Mouse (Mus musculus): ENCODE measurements around the gene Mindy4. TPM values are rescaled to one million over a fixed set of nuclear protein-coding genes. Genes with fewer than 3 reads are reported as not detected.

The Mindy4 gene
- total and polyA plus RNA-seq, 3 experiments = 0.05 TPM; not detected in 2

DNA sequence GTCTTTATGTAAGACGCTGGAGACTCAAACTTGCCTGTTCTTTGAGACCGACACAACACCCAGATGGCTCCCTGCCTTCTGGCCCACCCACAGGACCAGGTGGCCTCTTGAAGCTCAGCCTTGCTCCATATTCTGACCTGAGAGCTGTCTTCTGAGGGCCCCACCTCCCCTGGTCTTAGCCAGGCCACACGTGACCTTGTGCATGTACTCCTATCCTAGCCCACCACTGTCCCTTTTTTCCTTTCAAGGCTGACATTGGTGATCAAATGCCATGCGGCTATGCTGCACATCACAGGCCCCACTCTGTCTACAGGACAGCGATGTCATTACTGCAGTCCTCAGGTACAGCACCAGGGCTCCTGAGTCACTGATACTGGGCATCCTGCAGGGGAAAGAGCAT, 30.1 kb downstream of the Mindy4 start:
- TF ChIP-seq TAL1 (conservative IDR thresholded peaks at IDR 0.05; ENCODE audit: low read depth, low read length) (no peak), GATA2 (IDR thresholded peaks at IDR 0.05; ENCODE audit: borderline replicate concordance, low read depth, low read length) (no peak), GATA1 (IDR thresholded peaks at IDR 0.05; ENCODE audit: borderline replicate concordance, low read length) (no peak)
- no peak for ATAC-seq (ENCODE audit: extremely low read depth, insufficient number of reproducible peaks, low FRiP score, poor library complexity, severe bottlenecking)

GRCm38 (mm10) chr6:55234636-55235035, 31.5 kb downstream of the Mindy4 start:
- Histone ChIP-seq H3K9me3 (replicated peaks) (no peaks in the 10 kb centered on the region), H3K27me3 (ENCODE audit: insufficient read depth, low read length) (peaks cover 4% of the 10 kb centered on the region; the same call in 1 of the 2 replicates), H3K4me3 (ENCODE audit: low read depth, low read length) (no peak overlapping the region), H3K36me3 (replicated peaks) (no peaks in the 10 kb centered on the region), H3K4me1 (ENCODE audit: insufficient read depth, low read depth, low read length) (no peaks in the 10 kb centered on the region)
- DNase-seq (ENCODE audit: low spot score) (no peak), ATAC-seq (ENCODE audit: extremely low read depth, insufficient number of reproducible peaks, low FRiP score, poor library complexity, severe bottlenecking) (no peak)
- TF ChIP-seq POLR2AphosphoS5 (IDR thresholded peaks at IDR 0.05; ENCODE audit: insufficient replicate concordance, low read depth, low read length) = no peak
- no peak for TF ChIP-seq GATA1 (IDR thresholded peaks at IDR 0.05; ENCODE audit: borderline replicate concordance, low read length)
- TF ChIP-seq CTCF (IDR thresholded peaks at IDR 0.05; ENCODE audit: low read depth, low read length) = no peak
- no peak for TF ChIP-seq GATA2 (IDR thresholded peaks at IDR 0.05; ENCODE audit: borderline replicate concordance, low read depth, low read length)
- TF ChIP-seq TAL1 (conservative IDR thresholded peaks at IDR 0.05; ENCODE audit: low read depth, low read length) = no peak

More for the DNA sequence above, 30.1 kb downstream of the Mindy4 start:
- H3K9me3 ChIP-seq (replicated peaks) = no peaks in the 10 kb centered on the region
- peaks cover 4% of the 10 kb centered on the region; the same call in 1 of the 2 replicates for H3K27me3 ChIP-seq (ENCODE audit: insufficient read depth, low read length)
- no peaks in the 10 kb centered on the region for H3K4me1 ChIP-seq (ENCODE audit: insufficient read depth, low read depth, low read length)
- H3K4me3 ChIP-seq (ENCODE audit: low read depth, low read length) = no peak overlapping the region
- DNase-seq (ENCODE audit: low spot score) = no peak
- H3K36me3 ChIP-seq (replicated peaks) = no peaks in the 10 kb centered on the region

GRCm38 (mm10) chr6:55235733-55236132, 32.5 kb downstream of the Mindy4 start:
- no peak for ATAC-seq (ENCODE audit: extremely low read depth, insufficient number of reproducible peaks, low FRiP score, poor library complexity, severe bottlenecking)
- H3K9me3 ChIP-seq (replicated peaks) = no peaks in the 10 kb centered on the region
- DNase-seq (ENCODE audit: low spot score) = no peak
- TF ChIP-seq TAL1 (conservative IDR thresholded peaks at IDR 0.05; ENCODE audit: low read depth, low read length) (no peak), CTCF (IDR thresholded peaks at IDR 0.05; ENCODE audit: low read depth, low read length) (no peak), POLR2AphosphoS5 (IDR thresholded peaks at IDR 0.05; ENCODE audit: insufficient replicate concordance, low read depth, low read length) (no peak), GATA2 (IDR thresholded peaks at IDR 0.05; ENCODE audit: borderline replicate concordance, low read depth, low read length) (no peak)
- H3K4me1 ChIP-seq (ENCODE audit: insufficient read depth, low read depth, low read length) = no peaks in the 10 kb centered on the region
- H3K36me3 ChIP-seq (replicated peaks) = no peaks in the 10 kb centered on the region
- no peak overlapping the region for H3K4me3 ChIP-seq (ENCODE audit: low read depth, low read length)
- peaks cover 4% of the 10 kb centered on the region; the same call in 1 of the 2 replicates for H3K27me3 ChIP-seq (ENCODE audit: insufficient read depth, low read length)

- Histone ChIP-seq H3K4me1 (ENCODE audit: insufficient read depth, low read depth, low read length) (no peaks in the 10 kb centered on the region), H3K4me3 (ENCODE audit: low read depth, low read length) (no peak overlapping the region), H3K36me3 (replicated peaks) (no peaks in the 10 kb centered on the region), H3K27me3 (ENCODE audit: insufficient read depth, low read length) (peaks cover 17% of the 10 kb centered on the region), H3K9me3 (replicated peaks) (no peaks in the 10 kb centered on the region)
- TF ChIP-seq CTCF (IDR thresholded peaks at IDR 0.05; ENCODE audit: low read depth, low read length) (no peak), POLR2AphosphoS5 (IDR thresholded peaks at IDR 0.05; ENCODE audit: insufficient replicate concordance, low read depth, low read length) (no peak), TAL1 (conservative IDR thresholded peaks at IDR 0.05; ENCODE audit: low read depth, low read length) (no peak), GATA2 (IDR thresholded peaks at IDR 0.05; ENCODE audit: borderline replicate concordance, low read depth, low read length) (no peak), GATA1 (IDR thresholded peaks at IDR 0.05; ENCODE audit: borderline replicate concordance, low read length) (no peak)
- ATAC-seq (ENCODE audit: extremely low read depth, insufficient number of reproducible peaks, low FRiP score, poor library complexity, severe bottlenecking) = no peak
- no peak for DNase-seq (ENCODE audit: low spot score)
Measured at GRCm38 (mm10) chr6:55239931-55240330, 36.7 kb downstream of the Mindy4 start.

- H3K9me3 ChIP-seq (replicated peaks) = no peaks in the 10 kb centered on the region
- TF ChIP-seq CTCF (IDR thresholded peaks at IDR 0.05; ENCODE audit: low read depth, low read length) = no peak
- no peak for TF ChIP-seq GATA2 (IDR thresholded peaks at IDR 0.05; ENCODE audit: borderline replicate concordance, low read depth, low read length)
- TF ChIP-seq TAL1 (conservative IDR thresholded peaks at IDR 0.05; ENCODE audit: low read depth, low read length) = no peak
- TF ChIP-seq GATA1 (IDR thresholded peaks at IDR 0.05; ENCODE audit: borderline replicate concordance, low read length) = no peak
- TF ChIP-seq POLR2AphosphoS5 (IDR thresholded peaks at IDR 0.05; ENCODE audit: insufficient replicate concordance, low read depth, low read length) = no peak
- ATAC-seq (ENCODE audit: extremely low read depth, insufficient number of reproducible peaks, low FRiP score, poor library complexity, severe bottlenecking) = no peak
Measured at GRCm38 (mm10) chr6:55240591-55241260, 37.5 kb downstream of the Mindy4 start.

GRCm38 (mm10) chr6:55241479-55241878, 38.3 kb downstream of the Mindy4 start:
- peaks cover 17% of the 10 kb centered on the region for H3K27me3 ChIP-seq (ENCODE audit: insufficient read depth, low read length)
- ATAC-seq (ENCODE audit: extremely low read depth, insufficient number of reproducible peaks, low FRiP score, poor library complexity, severe bottlenecking) (no peak), DNase-seq (ENCODE audit: low spot score) (no peak)
- H3K4me3 ChIP-seq (ENCODE audit: low read depth, low read length) = no peak overlapping the region
- no peaks in the 10 kb centered on the region for H3K9me3 ChIP-seq (replicated peaks)
- no peak for TF ChIP-seq GATA1 (IDR thresholded peaks at IDR 0.05; ENCODE audit: borderline replicate concordance, low read length)
- no peak for TF ChIP-seq POLR2AphosphoS5 (IDR thresholded peaks at IDR 0.05; ENCODE audit: insufficient replicate concordance, low read depth, low read length)
- TF ChIP-seq CTCF (IDR thresholded peaks at IDR 0.05; ENCODE audit: low read depth, low read length) = no peak
- no peak for TF ChIP-seq GATA2 (IDR thresholded peaks at IDR 0.05; ENCODE audit: borderline replicate concordance, low read depth, low read length)
- no peak for TF ChIP-seq TAL1 (conservative IDR thresholded peaks at IDR 0.05; ENCODE audit: low read depth, low read length)
- no peaks in the 10 kb centered on the region for H3K36me3 ChIP-seq (replicated peaks)
- no peaks in the 10 kb centered on the region for H3K4me1 ChIP-seq (ENCODE audit: insufficient read depth, low read depth, low read length)

More at GRCm38 (mm10) chr6:55240591-55241260, 37.5 kb downstream of the Mindy4 start:
- H3K36me3 ChIP-seq (replicated peaks) = no peaks in the 10 kb centered on the region
- H3K4me1 ChIP-seq (ENCODE audit: insufficient read depth, low read depth, low read length) = no peaks in the 10 kb centered on the region
- H3K4me3 ChIP-seq (ENCODE audit: low read depth, low read length) = no peak overlapping the region
- H3K27me3 ChIP-seq (ENCODE audit: insufficient read depth, low read length) = peaks cover 17% of the 10 kb centered on the region
- DNase-seq (ENCODE audit: low spot score) = no peak

Measured in G1E (cell line).